Mouse (Mus musculus): ENCODE results near the gene Zar1.

GRCm38 (mm10) chr5:72558716-72559526 lies 22.1 kb downstream of the Zar1 start:
- TF ChIP-seq POLR2A (IDR thresholded peaks at IDR 0.05; ENCODE audit: low read depth, low read length) (no peak), CTCF (IDR thresholded peaks at IDR 0.05; ENCODE audit: extremely low read depth, insufficient read length, insufficient replicate concordance, low read depth, low read length) (no peak)

All from small intestine, adult 2 months (tissue).